Mouse (Mus musculus) hindbrain, embryonic 13.5 days (tissue): ENCODE results near the gene Pgam2. TPM values are rescaled to one million over a fixed set of nuclear protein-coding genes. Genes with fewer than 3 reads are reported as not detected.
"Not testable (repeated sequence)": the region's sequence is repeated elsewhere in the genome, so short reads cannot be mapped to it uniquely, and the experiment has no call there.

ENCODE experiments used
- ATAC-seq: fragments of 200-750 bp; cut with Nextera tagmentation; 2 replicates; pipeline ENCODE4 v1.8.0; 2017; ENCODE audit warnings: moderate TSS enrichment; ENCODE audit not compliant: low FRiP score
- H3K27ac ChIP-seq: fragments of 300-500 bp; sonication (generic); 2 replicates; pipeline ENCODE4 v1.5.1; 2015; ENCODE audit warnings: inconsistent platforms, mild to moderate bottlenecking, moderate library complexity
- H3K27me3 ChIP-seq: fragments of 300-500 bp; sonication (generic); 2 replicates; pipeline ENCODE4 v1.6.1; 2015; ENCODE audit warnings: mild to moderate bottlenecking, inconsistent platforms
- H3K36me3 ChIP-seq: fragments of 300-500 bp; sonication (generic); 2 replicates; pipeline ENCODE4 v1.6.1; 2015; ENCODE audit warnings: mild to moderate bottlenecking, inconsistent platforms
- H3K4me1 ChIP-seq: fragments of 300-500 bp; sonication (generic); replicated peaks from 2 replicates; pipeline ENCODE4 v1.6.1; 2015; ENCODE audit warnings: inconsistent platforms
- H3K4me2 ChIP-seq: fragments of 300-500 bp; sonication (generic); 2 replicates; pipeline ENCODE4 v1.6.1; 2015; ENCODE audit warnings: inconsistent platforms, mild to moderate bottlenecking, moderate library complexity
- H3K4me3 ChIP-seq: fragments of 300-500 bp; sonication (generic); 2 replicates; pipeline ENCODE4 v1.5.1; 2015; ENCODE audit warnings: mild to moderate bottlenecking, inconsistent platforms
- H3K9ac ChIP-seq: fragments of 300-500 bp; sonication (generic); 2 replicates; pipeline ENCODE4 v1.6.1; 2015; ENCODE audit warnings: mild to moderate bottlenecking, inconsistent platforms
- H3K9me3 ChIP-seq: fragments of 300-500 bp; sonication (generic); 2 replicates; pipeline ENCODE4 v1.6.1; 2016; ENCODE audit warnings: inconsistent platforms
- WGBS: fragments of 180-500 bp; shearing (Covaris S2); methylation state at CpG from one replicate; pipeline ENCODE4 v1.1.7; 2015; 5-methylcytosine and 5-hydroxymethylcytosine counted together
- polyA plus RNA-seq: library from polyadenylated mRNA; unstranded; fragments of >200 nt; fragmentation: Nextera tagmentation; extraction: Ambion mirVana; gene quantifications from 2 replicates; pipeline ENCODE4 v1.2.1, GENCODE M21; 2015

Gene Pgam2
- polyA plus RNA-seq, 1 experiment from 2014 or later = 4.3 TPM

DNA sequence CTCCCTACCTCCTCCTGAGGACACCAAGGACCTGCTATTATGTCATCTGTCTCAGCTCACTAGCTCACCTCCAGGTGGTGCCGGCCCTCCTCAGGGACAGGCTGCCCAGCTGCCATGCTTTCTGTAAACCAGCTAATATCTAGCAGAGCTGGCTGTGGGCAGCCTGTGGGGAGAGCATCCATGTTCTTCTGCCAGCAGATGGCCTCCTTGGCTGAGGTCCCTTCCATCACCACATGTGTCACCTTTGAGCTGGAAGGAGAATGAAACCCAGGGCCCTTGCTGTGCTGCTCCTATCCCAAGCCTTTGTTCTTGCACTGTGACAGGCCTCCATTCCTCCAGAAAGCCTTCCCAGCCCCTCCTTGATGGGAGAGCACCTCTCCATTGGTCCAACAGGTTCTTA, 32.6 kb upstream of the Pgam2 start:
- no peak overlapping the region for H3K9ac ChIP-seq
- H3K4me1 ChIP-seq = peaks cover 16% of the 10 kb centered on the region
- no peak overlapping the region for H3K27ac ChIP-seq
- no peaks in the 10 kb centered on the region for H3K27me3 ChIP-seq
- no peak overlapping the region for H3K4me3 ChIP-seq
- H3K4me2 ChIP-seq = no peak overlapping the region
- peaks cover 21% of the 10 kb centered on the region for H3K36me3 ChIP-seq
- whole genome bisulfite sequencing = 76% methylated on average over 1 of the region's 1 CpGs
- ATAC-seq = no peak
- H3K9me3 ChIP-seq = no peaks in the 10 kb centered on the region

DNA sequence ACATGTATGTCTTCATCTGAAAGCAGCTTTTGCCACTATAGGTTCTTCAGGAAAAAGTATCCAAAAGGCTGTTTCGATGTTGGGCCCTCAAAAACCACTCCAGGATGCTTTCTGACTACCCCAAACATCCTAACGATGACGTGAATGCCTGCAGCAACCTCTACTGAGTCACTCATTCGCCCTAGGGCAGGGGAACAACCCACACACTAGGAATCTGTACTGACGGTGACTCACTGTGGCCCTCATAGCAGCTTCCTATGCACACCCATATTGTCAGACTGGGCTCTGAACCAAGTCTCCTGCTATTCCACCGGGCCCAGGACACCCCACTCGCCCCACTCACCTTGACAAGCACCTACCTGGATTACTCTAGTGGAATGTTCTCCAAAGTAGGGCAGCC, 31.5 kb upstream of the Pgam2 start:
- no peaks in the 10 kb centered on the region for H3K27me3 ChIP-seq
- peaks cover 16% of the 10 kb centered on the region for H3K4me1 ChIP-seq
- no peaks in the 10 kb centered on the region for H3K9me3 ChIP-seq
- H3K27ac ChIP-seq = no peak overlapping the region
- H3K9ac ChIP-seq = no peak overlapping the region
- no peak overlapping the region for H3K4me2 ChIP-seq
- WGBS = 95% methylated on average over 7 of the region's 7 CpGs
- peaks cover 29% of the 10 kb centered on the region for H3K36me3 ChIP-seq
- no peak overlapping the region for H3K4me3 ChIP-seq
- no peak for ATAC-seq

DNA sequence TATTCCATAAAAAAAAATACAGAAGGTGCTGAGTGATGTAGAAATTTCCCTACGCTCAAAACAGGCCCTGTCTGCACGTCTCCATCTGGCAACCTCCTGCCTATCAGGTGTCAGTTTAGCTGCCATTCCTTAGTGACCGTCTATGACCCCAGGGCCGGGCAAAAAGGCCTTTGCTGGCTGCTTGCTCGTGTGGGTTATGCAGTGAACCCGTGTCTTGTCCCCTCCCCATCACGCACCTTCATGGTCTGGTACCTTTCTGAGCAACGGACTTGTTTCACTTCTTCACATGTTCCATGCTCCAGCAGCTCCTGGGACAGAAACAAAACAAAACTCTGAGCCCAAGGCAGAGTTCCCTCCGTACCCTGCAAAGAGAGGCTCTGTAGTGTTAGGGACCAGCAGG, 31.0 kb upstream of the Pgam2 start:
- peaks cover 34% of the 10 kb centered on the region for H3K36me3 ChIP-seq
- ATAC-seq = no peak
- H3K27me3 ChIP-seq = no peaks in the 10 kb centered on the region
- 88% methylated on average over 9 of the region's 9 CpGs for WGBS
- H3K4me3 ChIP-seq = no peak overlapping the region
- H3K9me3 ChIP-seq = no peaks in the 10 kb centered on the region
- no peak overlapping the region for H3K27ac ChIP-seq
- peaks cover 16% of the 10 kb centered on the region for H3K4me1 ChIP-seq
- no peak overlapping the region for H3K4me2 ChIP-seq
- H3K9ac ChIP-seq = no peak overlapping the region

DNA sequence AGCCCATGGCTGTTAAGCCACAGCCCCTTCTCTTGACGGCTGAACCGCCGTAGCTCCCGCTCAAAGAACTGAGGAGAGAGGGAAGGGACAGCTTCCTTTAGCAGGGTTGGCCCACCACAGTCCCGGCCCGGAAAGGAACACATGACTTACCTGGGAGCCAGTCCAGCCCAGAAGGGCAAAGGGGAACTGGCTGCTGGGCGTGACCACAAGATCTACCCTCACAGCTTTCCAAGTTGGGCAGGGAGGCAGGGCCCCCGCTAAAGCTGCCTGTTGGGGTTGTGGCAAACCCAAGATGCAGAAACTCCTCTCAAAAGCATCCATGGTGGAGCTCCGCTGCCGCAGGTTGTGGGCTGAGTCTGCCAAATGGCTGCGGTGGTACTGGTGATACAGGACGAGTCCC, 25.8 kb upstream of the Pgam2 start:
- H3K4me2 ChIP-seq = no peak overlapping the region
- ATAC-seq = no peak
- peaks cover 51% of the 10 kb centered on the region for H3K36me3 ChIP-seq
- no peak overlapping the region for H3K27ac ChIP-seq
- H3K27me3 ChIP-seq = no peaks in the 10 kb centered on the region
- H3K9ac ChIP-seq = no peak overlapping the region
- H3K4me3 ChIP-seq = no peak overlapping the region
- no peaks in the 10 kb centered on the region for H3K4me1 ChIP-seq
- H3K9me3 ChIP-seq = no peaks in the 10 kb centered on the region
- WGBS = 95% methylated on average over 12 of the region's 12 CpGs

DNA sequence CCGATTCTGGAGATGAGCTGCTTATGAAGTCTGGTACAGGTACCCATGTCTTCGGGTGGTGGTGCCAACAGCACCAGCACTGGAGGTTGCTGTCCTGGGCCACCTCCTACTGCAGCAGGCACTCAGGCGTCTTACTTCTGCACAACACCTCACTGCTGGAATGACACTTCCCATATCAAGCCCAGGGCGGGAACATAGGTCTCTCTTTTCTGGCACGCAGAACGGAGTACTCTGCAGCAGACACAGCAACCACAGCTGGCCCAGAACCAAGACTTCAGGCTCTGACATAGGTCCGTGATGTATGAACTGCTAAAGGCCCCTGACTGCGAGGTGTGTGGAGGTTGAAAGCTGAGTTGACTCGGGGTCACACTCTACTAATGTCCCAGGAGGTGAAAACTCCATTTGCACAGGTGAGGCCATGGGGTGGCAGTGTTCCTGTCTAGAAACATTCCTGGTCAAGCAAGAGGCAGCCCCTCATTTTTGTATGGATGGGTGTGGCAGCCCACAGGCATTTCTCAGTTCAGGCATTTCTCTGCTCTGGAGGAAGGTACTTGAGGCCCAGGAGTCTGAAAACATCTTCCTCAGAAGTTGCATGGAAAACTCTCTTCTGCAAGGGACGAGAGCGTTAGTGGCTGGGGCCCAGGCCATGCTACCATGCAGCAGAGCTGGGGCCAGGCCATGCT, 25.1 kb upstream of the Pgam2 start:
- Histone ChIP-seq H3K36me3 (peaks cover 48% of the 10 kb centered on the region), H3K9me3 (no peaks in the 10 kb centered on the region), H3K4me3 (no peak overlapping the region), H3K9ac (no peak overlapping the region), H3K27me3 (no peaks in the 10 kb centered on the region), H3K4me1 (no peaks in the 10 kb centered on the region), H3K27ac (no peak overlapping the region), H3K4me2 (no peak overlapping the region)
- no peak for ATAC-seq
- 92% methylated on average over 11 of the region's 11 CpGs for WGBS

DNA sequence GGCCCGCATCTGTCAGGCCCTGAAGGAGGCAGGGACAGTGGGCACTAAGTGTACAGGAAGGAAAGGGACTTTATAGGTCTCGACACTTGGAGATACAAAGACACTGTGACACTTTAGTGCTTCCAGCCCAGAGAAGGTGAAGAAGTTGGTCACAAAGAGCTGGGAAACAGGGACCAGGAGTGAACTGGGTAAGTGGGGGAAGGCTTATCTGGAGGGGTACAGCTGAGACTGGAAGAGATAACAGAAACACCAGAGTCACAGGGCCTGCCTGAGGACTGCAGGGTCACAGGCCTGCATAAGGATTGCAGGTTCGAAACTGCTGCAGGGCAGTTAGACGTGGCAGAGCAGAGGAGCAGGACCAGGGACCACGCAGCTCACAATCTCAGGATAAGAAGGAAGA, 24.4 kb upstream of the Pgam2 start:
- H3K9me3 ChIP-seq = no peaks in the 10 kb centered on the region
- H3K4me2 ChIP-seq = no peak overlapping the region
- no peak overlapping the region for H3K4me3 ChIP-seq
- no peaks in the 10 kb centered on the region for H3K27me3 ChIP-seq
- no peak overlapping the region for H3K9ac ChIP-seq
- H3K4me1 ChIP-seq = no peaks in the 10 kb centered on the region
- no peak for ATAC-seq
- WGBS = 91% methylated on average over 5 of the region's 5 CpGs
- peaks cover 44% of the 10 kb centered on the region for H3K36me3 ChIP-seq
- no peak overlapping the region for H3K27ac ChIP-seq

DNA sequence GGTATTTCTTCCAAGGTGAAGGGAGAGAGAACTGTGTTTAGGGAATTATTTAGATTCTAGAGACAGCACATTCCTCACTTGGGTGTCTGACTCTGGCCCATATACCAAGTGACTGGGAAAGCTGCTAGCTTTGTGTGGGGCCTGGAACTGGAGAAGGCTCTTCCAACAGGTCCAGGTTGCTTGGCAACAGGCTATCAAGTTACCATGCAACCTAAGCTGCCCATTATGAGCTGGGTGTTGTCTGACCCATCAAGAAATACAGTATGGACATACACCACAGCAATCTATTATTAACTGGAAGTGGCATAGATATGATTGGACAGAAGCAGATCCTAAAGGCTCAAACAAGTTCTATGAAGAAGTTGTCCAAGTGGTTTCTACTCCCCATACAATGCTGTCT, 21.9 kb upstream of the Pgam2 start:
- Histone ChIP-seq H3K9me3 (no peaks in the 10 kb centered on the region), H3K36me3 (peaks cover 24% of the 10 kb centered on the region), H3K4me3 (no peak overlapping the region), H3K27ac (no peak overlapping the region), H3K27me3 (no peaks in the 10 kb centered on the region), H3K4me1 (no peaks in the 10 kb centered on the region), H3K4me2 (no peak overlapping the region), H3K9ac (no peak overlapping the region)
- no peak for ATAC-seq

DNA sequence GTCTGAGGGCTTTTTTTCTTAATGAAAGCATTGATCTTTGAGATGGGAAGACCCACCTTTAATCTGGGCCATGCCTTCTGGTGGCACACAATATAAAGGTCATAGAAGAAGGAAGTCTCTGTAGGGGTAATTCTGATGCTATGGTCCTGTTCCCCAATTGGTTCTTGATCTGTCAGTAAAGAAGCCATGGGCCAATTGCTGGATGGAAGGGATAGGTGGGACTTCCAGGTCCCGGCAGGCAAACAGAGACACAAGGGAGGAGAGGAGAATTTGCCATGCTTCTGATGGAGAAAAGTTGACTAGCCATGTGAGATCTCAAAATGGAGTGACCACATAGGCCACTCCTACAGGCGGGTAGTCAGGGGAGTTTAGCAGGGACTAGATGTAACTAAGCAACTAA, 15.7 kb upstream of the Pgam2 start:
- no peaks in the 10 kb centered on the region for H3K4me1 ChIP-seq
- H3K9me3 ChIP-seq = no peaks in the 10 kb centered on the region
- H3K4me3 ChIP-seq = no peak overlapping the region
- no peak for ATAC-seq
- 67% methylated on average over 2 of the region's 2 CpGs for WGBS
- no peak overlapping the region for H3K9ac ChIP-seq
- H3K36me3 ChIP-seq = no peaks in the 10 kb centered on the region
- H3K27me3 ChIP-seq = no peaks in the 10 kb centered on the region
- H3K4me2 ChIP-seq = no peak overlapping the region
- H3K27ac ChIP-seq = no peak overlapping the region

DNA sequence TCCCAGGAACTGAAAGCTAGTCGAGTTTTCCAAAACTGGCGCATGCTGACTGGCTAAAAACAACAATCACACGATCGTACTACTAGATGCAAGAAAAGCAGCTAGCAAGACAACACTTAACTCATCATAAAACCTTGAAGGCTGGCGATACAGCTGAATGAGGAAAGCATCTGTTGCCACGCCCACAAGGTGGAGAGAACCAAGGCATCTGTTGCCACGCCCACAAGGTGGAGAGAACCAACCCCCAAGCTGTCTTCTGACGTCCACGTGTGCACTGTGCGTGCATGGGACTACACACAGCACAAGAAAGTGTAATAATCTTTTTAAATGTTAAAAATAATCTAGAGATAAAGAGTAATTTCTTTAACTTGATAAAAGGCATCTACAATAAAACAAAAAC, 9.8 kb upstream of the Pgam2 start:
- H3K9ac ChIP-seq = no peak overlapping the region
- no peak overlapping the region for H3K4me3 ChIP-seq
- H3K36me3 ChIP-seq = no peaks in the 10 kb centered on the region
- no peak for ATAC-seq
- no peaks in the 10 kb centered on the region for H3K27me3 ChIP-seq
- H3K9me3 ChIP-seq = peaks cover 5% of the 10 kb centered on the region; the same call in 1 of the 2 replicates
- H3K4me2 ChIP-seq = no peak overlapping the region
- H3K4me1 ChIP-seq = no peaks in the 10 kb centered on the region
- H3K27ac ChIP-seq = no peak overlapping the region
- 79% methylated on average over 10 of the region's 10 CpGs for WGBS

DNA sequence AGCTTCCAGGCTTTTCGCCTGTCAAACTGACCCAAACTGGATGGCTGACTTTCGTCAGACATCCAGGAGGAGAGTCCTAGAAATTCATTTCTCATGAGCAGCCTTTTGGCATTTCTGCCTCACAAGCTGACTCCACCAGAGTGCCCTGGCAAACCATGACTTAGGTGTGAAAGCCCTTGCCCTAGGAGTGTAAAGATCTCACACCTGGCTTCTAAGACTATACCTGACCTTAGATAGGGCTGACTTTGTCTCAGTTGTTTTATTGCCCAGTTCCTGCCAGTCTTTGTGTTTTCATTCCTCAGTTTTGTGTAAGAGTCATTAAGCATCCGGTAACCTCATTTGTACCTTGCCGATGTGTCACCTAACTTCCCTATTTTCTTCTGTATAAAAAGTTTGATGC, 6.0 kb upstream of the Pgam2 start:
- WGBS = 91% methylated on average over 4 of the region's 4 CpGs
- H3K9ac ChIP-seq, ATAC-seq, H3K9me3 ChIP-seq, H3K27me3 ChIP-seq, H3K27ac ChIP-seq, H3K36me3 ChIP-seq, H3K4me1 ChIP-seq, H3K4me2 ChIP-seq, H3K4me3 ChIP-seq: not testable (repeated sequence)

DNA sequence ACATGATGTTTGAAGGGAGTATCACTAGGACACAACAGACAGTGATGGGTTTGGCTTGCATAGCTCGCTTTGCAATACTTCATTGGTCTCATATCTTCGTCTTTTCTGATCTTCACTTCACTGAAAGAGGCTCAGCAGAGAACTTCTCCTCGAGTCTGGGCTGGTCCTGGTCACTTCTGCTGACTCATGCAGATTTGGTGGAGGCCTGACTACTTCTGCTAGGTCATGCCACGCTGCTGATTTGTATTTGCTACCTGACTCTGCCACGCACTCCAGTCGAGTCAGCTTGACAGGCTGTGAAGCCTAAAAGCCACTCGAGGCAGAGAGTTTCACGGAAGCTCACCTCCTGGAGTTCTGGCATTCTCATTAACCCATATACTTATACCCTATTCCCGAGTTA, 4.4 kb upstream of the Pgam2 start:
- no peak overlapping the region for H3K9ac ChIP-seq
- 87% methylated on average over 9 of the region's 9 CpGs for WGBS
- no peak overlapping the region for H3K4me2 ChIP-seq
- H3K4me1 ChIP-seq = peaks cover 6% of the 10 kb centered on the region
- H3K27ac ChIP-seq = no peak overlapping the region
- no peaks in the 10 kb centered on the region for H3K36me3 ChIP-seq
- no peaks in the 10 kb centered on the region for H3K27me3 ChIP-seq
- H3K4me3 ChIP-seq = no peak overlapping the region
- H3K9me3 ChIP-seq = no peaks in the 10 kb centered on the region
- ATAC-seq = no peak

DNA sequence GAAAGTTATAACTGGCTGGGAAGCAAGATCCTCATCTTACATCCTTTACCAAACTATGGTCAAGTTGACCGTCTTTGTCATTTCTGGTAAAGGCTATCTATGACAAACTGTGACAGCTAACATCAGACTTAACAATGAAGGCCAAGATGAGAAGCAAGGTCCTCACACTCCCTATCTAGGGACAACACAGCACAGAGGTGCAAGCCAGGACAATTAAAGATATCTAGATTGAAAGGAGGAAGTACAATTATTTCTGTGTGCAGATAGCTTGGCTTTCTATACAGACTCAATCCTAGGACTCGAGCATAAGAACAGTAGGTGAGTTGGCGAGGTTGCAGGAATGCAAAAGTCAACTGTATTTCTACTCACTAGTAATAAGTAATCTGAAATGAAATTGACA, 2.2 kb upstream of the Pgam2 start:
- H3K4me3 ChIP-seq = no peak overlapping the region
- H3K27me3 ChIP-seq = no peaks in the 10 kb centered on the region
- H3K4me1 ChIP-seq = peaks cover 7% of the 10 kb centered on the region
- no peak overlapping the region for H3K27ac ChIP-seq
- 90% methylated on average over 3 of the region's 3 CpGs for WGBS
- H3K36me3 ChIP-seq = peaks cover 10% of the 10 kb centered on the region
- H3K4me2 ChIP-seq = no peak overlapping the region
- H3K9me3 ChIP-seq = no peaks in the 10 kb centered on the region
- H3K9ac ChIP-seq = no peak overlapping the region
- no peak for ATAC-seq

DNA sequence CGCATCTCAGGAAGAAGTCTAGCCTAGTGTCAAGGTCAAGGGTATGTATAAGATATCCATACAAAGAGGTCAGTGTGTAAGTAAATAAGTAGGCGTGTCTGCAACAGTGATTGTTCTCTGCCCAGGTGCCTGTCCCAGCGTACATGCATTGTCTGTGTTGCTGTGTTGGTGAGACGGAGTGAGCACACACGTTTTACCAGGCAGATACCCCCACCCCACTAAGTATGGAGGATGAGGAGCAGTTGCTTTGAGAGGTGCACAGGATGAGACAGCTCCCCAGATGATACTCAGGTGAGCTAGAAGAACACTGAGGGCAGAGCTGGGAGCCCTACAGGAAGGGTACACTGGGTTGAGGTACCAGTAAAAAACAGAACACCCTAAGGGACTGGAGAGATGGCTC, 641 bp upstream of the Pgam2 start:
- Histone ChIP-seq H3K4me3 (no peak overlapping the region), H3K9ac (no peak overlapping the region), H3K9me3 (no peaks in the 10 kb centered on the region), H3K27ac (no peak overlapping the region), H3K4me2 (no peak overlapping the region), H3K27me3 (no peaks in the 10 kb centered on the region), H3K4me1 (peaks cover 7% of the 10 kb centered on the region), H3K36me3 (peaks cover 25% of the 10 kb centered on the region)
- no peak for ATAC-seq
- WGBS = 78% methylated on average over 5 of the region's 5 CpGs
